Mouse (Mus musculus) intestine, embryonic 15.5 days (tissue): ENCODE results near the gene Etv1. TPM values are rescaled to one million over a fixed set of nuclear protein-coding genes. Genes with fewer than 3 reads are reported as not detected.
"Not testable (repeated sequence)": the region's sequence is repeated elsewhere in the genome, so short reads cannot be mapped to it uniquely, and the experiment has no call there.

Experiments used
- ATAC-seq: fragments of 200-750 bp; cut with Nextera tagmentation; 2 replicates; pipeline ENCODE4 v1.8.0; 2017; ENCODE audit warnings: moderate TSS enrichment, moderate library complexity
- H3K27ac ChIP-seq: fragments of 300-500 bp; sonication (generic); 2 replicates; pipeline ENCODE4 v1.5.1; 2015; ENCODE audit warnings: mild to moderate bottlenecking, inconsistent platforms
- H3K27me3 ChIP-seq: fragments of 300-500 bp; sonication (generic); replicated peaks from 2 replicates; pipeline ENCODE4 v1.6.1; 2015; ENCODE audit warnings: inconsistent platforms
- H3K36me3 ChIP-seq: fragments of 300-500 bp; sonication (generic); 2 replicates; pipeline ENCODE4 v1.6.1; 2015; ENCODE audit warnings: inconsistent platforms
- H3K4me1 ChIP-seq: fragments of 300-500 bp; sonication (generic); replicated peaks from 2 replicates; pipeline ENCODE4 v1.6.1; 2015; ENCODE audit warnings: inconsistent platforms
- H3K4me2 ChIP-seq: fragments of 300-500 bp; sonication (generic); replicated peaks from 2 replicates; pipeline ENCODE4 v1.6.1; 2015; ENCODE audit warnings: mild to moderate bottlenecking, inconsistent platforms
- H3K4me3 ChIP-seq: fragments of 300-500 bp; sonication (generic); replicated peaks from 2 replicates; pipeline ENCODE4 v1.5.1; 2015; ENCODE audit warnings: inconsistent platforms
- H3K9ac ChIP-seq: fragments of 300-500 bp; sonication (generic); 2 replicates; pipeline ENCODE4 v1.6.1; 2015; ENCODE audit warnings: inconsistent platforms
- H3K9me3 ChIP-seq: fragments of 300-500 bp; sonication (generic); 2 replicates; pipeline ENCODE4 v1.6.1; 2016; ENCODE audit warnings: inconsistent platforms
- WGBS: fragments of 180-500 bp; shearing (Covaris S2); methylation state at CpG from one replicate; pipeline ENCODE4 v1.1.7; 2015; 5-methylcytosine and 5-hydroxymethylcytosine counted together
- polyA plus RNA-seq: library from polyadenylated mRNA; unstranded; fragments of >200 nt; fragmentation: Nextera tagmentation; extraction: Ambion mirVana; gene quantifications from 2 replicates; pipeline ENCODE4 v1.2.1, GENCODE M21; 2015

Etv1 gene
- polyA plus RNA-seq, 1 experiment from 2014 or later, result 35.1 TPM

DNA sequence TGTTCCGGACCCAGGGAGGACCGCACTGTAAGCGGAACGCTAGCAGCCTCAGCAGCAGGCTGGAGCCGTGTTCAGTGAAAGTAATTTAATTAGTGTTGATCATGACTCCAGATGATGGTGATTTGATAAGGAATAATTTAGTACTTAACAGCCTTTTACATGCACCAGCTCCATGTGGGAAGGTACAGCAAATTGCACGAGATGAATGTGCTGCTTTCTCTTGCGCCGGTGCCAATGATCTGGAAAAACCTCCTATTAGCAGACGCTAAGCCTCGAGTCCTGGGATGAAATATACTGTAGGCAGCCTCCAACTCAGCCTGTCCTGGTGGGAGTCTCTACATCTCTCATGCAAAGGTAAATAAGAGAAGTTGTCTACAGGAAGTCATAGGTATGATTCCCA lies 45.2 kb downstream of the Etv1 start:
- H3K4me1 ChIP-seq, result no peaks in the 10 kb centered on the region
- H3K9ac ChIP-seq, result no peak overlapping the region
- WGBS, result 87% methylated on average over 10 of the region's 10 CpGs
- no peaks in the 10 kb centered on the region for H3K9me3 ChIP-seq
- no peaks in the 10 kb centered on the region for H3K36me3 ChIP-seq
- H3K4me3 ChIP-seq, result no peak overlapping the region
- 0 out of 2 replicates have a peak, but pooled peaks have one; percentile 45 for ATAC-seq
- H3K27me3 ChIP-seq, result no peaks in the 10 kb centered on the region
- no peak overlapping the region for H3K4me2 ChIP-seq
- no peak overlapping the region for H3K27ac ChIP-seq

GRCm38 (mm10) chr12:38832981-38833380 lies 53.8 kb downstream of the Etv1 start:
- Histone ChIP-seq H3K4me1 (no peaks in the 10 kb centered on the region), H3K9ac (no peak overlapping the region), H3K27ac (no peak overlapping the region), H3K4me3 (no peak overlapping the region), H3K36me3 (no peaks in the 10 kb centered on the region), H3K27me3 (no peaks in the 10 kb centered on the region), H3K9me3 (no peaks in the 10 kb centered on the region), H3K4me2 (no peak overlapping the region)
- WGBS, result 91% methylated on average over 10 of the region's 10 CpGs
- ATAC-seq, result no peak

DNA sequence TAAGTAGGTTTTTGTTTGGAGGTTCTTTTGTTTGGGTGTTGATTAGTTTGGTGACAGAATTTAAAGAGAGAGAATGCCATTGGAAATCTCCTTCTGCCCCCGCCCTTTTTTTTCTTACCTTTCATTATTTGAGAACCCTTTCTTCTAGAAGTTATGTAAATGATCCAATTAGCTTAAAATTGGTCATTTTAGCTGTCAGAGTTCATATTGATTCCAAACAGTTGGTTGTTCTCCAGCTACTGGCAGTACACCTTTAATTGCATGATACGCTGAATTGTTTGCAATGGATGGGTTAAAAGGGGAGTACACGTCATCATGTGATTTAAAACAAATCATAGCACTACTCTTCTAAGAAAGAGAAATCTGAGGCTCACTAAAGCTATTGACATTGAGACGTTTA lies 55.4 kb downstream of the Etv1 start:
- H3K9me3 ChIP-seq, result no peaks in the 10 kb centered on the region
- H3K27ac ChIP-seq, result no peak overlapping the region
- 79% methylated on average over 4 of the region's 4 CpGs for WGBS
- no peak overlapping the region for H3K9ac ChIP-seq
- no peaks in the 10 kb centered on the region for H3K36me3 ChIP-seq
- no peak overlapping the region for H3K4me2 ChIP-seq
- H3K27me3 ChIP-seq, result no peaks in the 10 kb centered on the region
- H3K4me1 ChIP-seq, result no peaks in the 10 kb centered on the region
- ATAC-seq, result no peak
- no peak overlapping the region for H3K4me3 ChIP-seq

GRCm38 (mm10) chr12:38834986-38835385 lies 55.8 kb downstream of the Etv1 start:
- H3K9me3 ChIP-seq, H3K4me2 ChIP-seq, H3K4me3 ChIP-seq, H3K36me3 ChIP-seq, ATAC-seq, H3K9ac ChIP-seq, H3K27me3 ChIP-seq, H3K27ac ChIP-seq, H3K4me1 ChIP-seq: not testable (repeated sequence)
- 97% methylated on average over 8 of the region's 8 CpGs for WGBS

- Histone ChIP-seq H3K4me2 (no peak overlapping the region), H3K27ac (no peak overlapping the region), H3K4me1 (no peaks in the 10 kb centered on the region), H3K9ac (no peak overlapping the region), H3K9me3 (no peaks in the 10 kb centered on the region), H3K4me3 (no peak overlapping the region), H3K27me3 (no peaks in the 10 kb centered on the region), H3K36me3 (no peaks in the 10 kb centered on the region)
- ATAC-seq, result peak; percentile 92
- WGBS, result 22% methylated on average over 1 of the region's 1 CpGs
Observed at GRCm38 (mm10) chr12:38843801-38844295, 64.7 kb downstream of the Etv1 start.

DNA sequence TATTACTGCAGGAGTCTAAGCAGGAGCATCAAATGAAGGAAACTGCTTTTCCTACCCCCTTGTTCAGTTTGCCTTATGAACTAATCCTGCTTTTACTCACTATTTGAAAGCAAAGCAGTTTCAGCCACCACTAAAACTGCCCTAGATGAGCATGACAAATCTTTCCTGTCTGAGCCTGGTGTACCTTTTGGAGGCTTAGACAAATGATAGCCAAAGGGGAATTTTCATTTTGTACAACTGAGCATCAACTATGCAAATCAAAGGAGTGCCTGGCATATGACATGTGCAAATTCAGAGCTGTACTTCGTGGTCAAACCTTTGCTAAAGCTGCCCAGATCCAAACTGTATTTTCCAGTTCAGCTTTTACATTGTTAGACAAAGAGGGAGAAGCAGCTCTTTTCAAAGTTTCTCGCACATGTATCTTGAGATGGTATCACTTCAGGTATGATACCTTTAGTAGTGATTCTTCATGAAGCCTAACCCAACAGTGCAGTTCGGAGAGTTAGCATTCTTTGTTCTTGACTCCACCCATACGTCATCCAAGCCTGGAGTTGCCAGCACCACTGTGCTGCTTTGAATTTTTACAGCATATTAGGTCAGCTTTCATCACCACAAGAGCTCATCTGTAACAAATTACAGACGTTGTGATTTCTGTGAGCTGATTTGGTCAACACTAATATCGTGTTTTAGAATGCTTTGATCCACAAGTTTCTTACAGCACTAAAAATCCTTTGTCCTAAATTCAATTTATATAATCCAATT lies 68.5 kb downstream of the Etv1 start:
- Histone ChIP-seq H3K27me3 (no peaks in the 10 kb centered on the region), H3K4me3 (no peak overlapping the region), H3K36me3 (no peaks in the 10 kb centered on the region), H3K9ac (no peak overlapping the region), H3K4me2 (no peak overlapping the region), H3K4me1 (no peaks in the 10 kb centered on the region), H3K27ac (no peak overlapping the region), H3K9me3 (no peaks in the 10 kb centered on the region)
- ATAC-seq, result no peak
- 76% methylated on average over 6 of the region's 6 CpGs for WGBS

- Histone ChIP-seq H3K9me3 (no peaks in the 10 kb centered on the region), H3K4me1 (no peaks in the 10 kb centered on the region), H3K9ac (no peak overlapping the region), H3K27me3 (no peaks in the 10 kb centered on the region), H3K4me2 (no peak overlapping the region), H3K4me3 (no peak overlapping the region), H3K36me3 (no peaks in the 10 kb centered on the region), H3K27ac (no peak overlapping the region)
- no peak for ATAC-seq
- whole genome bisulfite sequencing, result 69% methylated on average over 5 of the region's 5 CpGs
Observed at GRCm38 (mm10) chr12:38849994-38850393, 70.8 kb downstream of the Etv1 start.

DNA sequence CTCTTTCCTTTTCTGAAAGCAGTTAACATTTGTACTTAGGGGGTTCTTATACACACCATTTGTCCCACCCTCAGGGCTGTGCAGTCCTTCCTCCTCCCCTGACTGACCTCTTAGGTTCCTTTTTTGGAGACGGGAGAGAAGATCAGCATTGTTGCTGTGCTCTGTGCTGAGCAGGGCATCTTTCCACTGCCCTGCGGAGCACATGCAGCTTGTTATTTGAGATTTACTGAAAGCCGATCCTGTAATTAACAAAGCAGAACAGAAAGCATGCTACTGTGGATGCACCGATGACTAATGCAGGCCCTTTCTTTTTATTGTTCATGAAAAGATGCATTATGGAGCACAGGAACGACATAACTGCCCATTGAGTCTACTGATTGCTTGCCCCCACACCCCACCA lies 75.1 kb downstream of the Etv1 start:
- no peaks in the 10 kb centered on the region for H3K4me1 ChIP-seq
- no peak overlapping the region for H3K9ac ChIP-seq
- H3K36me3 ChIP-seq, result no peaks in the 10 kb centered on the region
- no peak overlapping the region for H3K27ac ChIP-seq
- no peaks in the 10 kb centered on the region for H3K9me3 ChIP-seq
- 77% methylated on average over 5 of the region's 5 CpGs for WGBS
- H3K27me3 ChIP-seq, result no peaks in the 10 kb centered on the region
- H3K4me2 ChIP-seq, result no peak overlapping the region
- ATAC-seq, result no peak
- H3K4me3 ChIP-seq, result no peak overlapping the region

- no peaks in the 10 kb centered on the region for H3K9me3 ChIP-seq
- H3K4me2 ChIP-seq, result no peak overlapping the region
- no peaks in the 10 kb centered on the region for H3K27me3 ChIP-seq
- no peak overlapping the region for H3K4me3 ChIP-seq
- no peaks in the 10 kb centered on the region for H3K4me1 ChIP-seq
- 84% methylated on average over 6 of the region's 6 CpGs for WGBS
- no peaks in the 10 kb centered on the region for H3K36me3 ChIP-seq
- ATAC-seq, result no peak
- no peak overlapping the region for H3K9ac ChIP-seq
- H3K27ac ChIP-seq, result no peak overlapping the region
Observed at GRCm38 (mm10) chr12:38854751-38855150, 75.6 kb downstream of the Etv1 start.

GRCm38 (mm10) chr12:38859675-38860074 lies 80.5 kb downstream of the Etv1 start:
- H3K4me1 ChIP-seq, result no peaks in the 10 kb centered on the region
- 88% methylated on average over 4 of the region's 4 CpGs for WGBS
- no peaks in the 10 kb centered on the region for H3K27me3 ChIP-seq
- no peaks in the 10 kb centered on the region for H3K36me3 ChIP-seq
- no peaks in the 10 kb centered on the region for H3K9me3 ChIP-seq
- no peak overlapping the region for H3K4me3 ChIP-seq
- no peak overlapping the region for H3K9ac ChIP-seq
- no peak overlapping the region for H3K4me2 ChIP-seq
- ATAC-seq, result no peak
- no peak overlapping the region for H3K27ac ChIP-seq

GRCm38 (mm10) chr12:38860168-38861115 lies 81.3 kb downstream of the Etv1 start:
- Histone ChIP-seq H3K9me3 (no peaks in the 10 kb centered on the region), H3K4me1 (no peaks in the 10 kb centered on the region), H3K27me3 (no peaks in the 10 kb centered on the region), H3K36me3 (no peaks in the 10 kb centered on the region), H3K27ac (no peak overlapping the region), H3K9ac (no peak overlapping the region), H3K4me2 (no peak overlapping the region), H3K4me3 (no peak overlapping the region)
- WGBS, result 82% methylated on average over 7 of the region's 7 CpGs
- ATAC-seq, result no peak

DNA sequence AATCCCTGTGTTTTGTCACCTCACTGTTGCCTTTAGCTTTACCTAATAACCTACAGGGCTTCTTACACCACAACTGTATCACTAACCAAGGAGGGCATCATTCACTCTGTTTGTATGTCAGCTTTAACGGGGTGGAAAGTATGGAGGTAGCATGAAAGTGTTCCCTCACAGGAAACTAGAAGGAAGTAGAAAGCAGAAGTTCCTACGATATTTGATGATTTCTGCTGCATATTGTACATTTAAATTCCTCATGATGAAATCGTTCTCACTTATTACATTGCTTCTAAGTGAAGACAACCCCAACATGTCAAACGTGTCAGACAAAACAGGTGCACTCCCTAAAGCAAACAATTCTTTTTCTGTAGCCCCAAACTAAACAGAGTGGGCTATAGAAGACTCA lies 84.2 kb downstream of the Etv1 start:
- WGBS, result 43% methylated on average over 4 of the region's 4 CpGs
- no peaks in the 10 kb centered on the region for H3K9me3 ChIP-seq
- H3K4me3 ChIP-seq, result no peak overlapping the region
- H3K4me1 ChIP-seq, result no peaks in the 10 kb centered on the region
- no peak overlapping the region for H3K27ac ChIP-seq
- ATAC-seq, result no peak
- H3K9ac ChIP-seq, result no peak overlapping the region
- no peaks in the 10 kb centered on the region for H3K36me3 ChIP-seq
- no peaks in the 10 kb centered on the region for H3K27me3 ChIP-seq
- no peak overlapping the region for H3K4me2 ChIP-seq
